In genomic region chr5:64345181-64345735, GRCm38 (mm10) we compare ENCODE assay signal across 9 mouse cellular contexts.
DNase-seq lines count a peak whose midpoint lies in the region; ATAC-seq and TF ChIP-seq lines count a peak whose summit lies in the region.
"Had no signal": no experiment of that assay in that cellular context is flagged by ENCODE, and none has a peak within 500 bp of the region (broad histone marks: within the 10 kb centered on the region; RNA-seq: fewer than 3 reads in every experiment).

No protein-coding gene starts in this region.

- H3K36me3 ChIP-seq in intestine, embryonic 16.5 days (ENCODE audit: control insufficient read depth, insufficient read depth, low read length): no peaks in the 10 kb centered on the region
- H3K36me3 ChIP-seq in liver, embryonic 16.5 days (ENCODE audit: control insufficient read depth, insufficient read depth): no peaks in the 10 kb centered on the region
- H3K36me3 ChIP-seq in stomach, embryonic 16.5 days (ENCODE audit: control insufficient read depth, insufficient read depth, low read length): 0 out of 2 replicates have a peak, but pooled peaks cover 5% of the 10 kb centered on the region

- peaks cover 29% of the 10 kb centered on the region for H3K4me1 ChIP-seq in intestine, embryonic 16.5 days (ENCODE audit: control insufficient read depth, insufficient read depth, low read length)
- H3K4me1 ChIP-seq in liver, embryonic 16.5 days (ENCODE audit: control insufficient read depth, low read depth, low read length): peaks cover 8% of the 10 kb centered on the region
- H3K4me1 ChIP-seq in stomach, embryonic 16.5 days (ENCODE audit: control insufficient read depth, insufficient read depth, low read length): peaks cover 9% of the 10 kb centered on the region

- no peaks in the 10 kb centered on the region for H3K9me3 ChIP-seq in intestine, embryonic 16.5 days (ENCODE audit: control insufficient read depth, low read length)
- no peaks in the 10 kb centered on the region for H3K9me3 ChIP-seq in liver, embryonic 16.5 days (replicated peaks; ENCODE audit: control insufficient read depth, low read length)
- no peaks in the 10 kb centered on the region for H3K9me3 ChIP-seq in stomach, embryonic 16.5 days (replicated peaks; ENCODE audit: control insufficient read depth, low read length)

- intact Hi-C loops in left cerebral cortex, adult 2 months (cut with DNase I): no loop called here

- H3K27ac ChIP-seq in left cerebral cortex, adult 2 months: peak overlapping the region; percentile 61
- peak overlapping the region; percentile 79 for H3K27ac ChIP-seq in intestine, embryonic 16.5 days (ENCODE audit: low read length)
- peak overlapping the region; percentile 83 for H3K27ac ChIP-seq in liver, embryonic 16.5 days (ENCODE audit: low read length)
- peak overlapping the region; percentile 82 for H3K27ac ChIP-seq in stomach, embryonic 16.5 days (ENCODE audit: low read length)

- ATAC-seq in intestine, embryonic 16.5 days: peak; percentile 95
- peak; percentile 89 for ATAC-seq in liver, embryonic 16.5 days (ENCODE audit: low read depth)
- peak; percentile 88 for ATAC-seq in stomach, embryonic 16.5 days (ENCODE audit: insufficient read depth, low FRiP score)

- H3K27me3 ChIP-seq in intestine, embryonic 16.5 days (replicated peaks; ENCODE audit: control insufficient read depth, insufficient read depth, low read length): no peaks in the 10 kb centered on the region
- H3K27me3 ChIP-seq in liver, embryonic 16.5 days (ENCODE audit: control insufficient read depth, insufficient read depth, low read depth, low read length): no peaks in the 10 kb centered on the region
- no peaks in the 10 kb centered on the region for H3K27me3 ChIP-seq in stomach, embryonic 16.5 days (ENCODE audit: control insufficient read depth, insufficient read depth, low read length)

- 0 out of 2 replicates have a peak overlapping the region, but pooled peaks have one; percentile 15 for H3K9ac ChIP-seq in intestine, embryonic 16.5 days (ENCODE audit: low read depth, low read length)
- H3K9ac ChIP-seq in liver, embryonic 16.5 days (ENCODE audit: low read depth, low read length): no peak overlapping the region
- H3K9ac ChIP-seq in stomach, embryonic 16.5 days (ENCODE audit: low read length): peak overlapping the region; percentile 9; the same call in 1 of the 2 replicates

- H3K4me3 ChIP-seq in left cerebral cortex, adult 2 months: no peak overlapping the region
- no peak overlapping the region for H3K4me3 ChIP-seq in intestine, embryonic 16.5 days (ENCODE audit: low read length)
- no peak overlapping the region for H3K4me3 ChIP-seq in liver, embryonic 16.5 days (ENCODE audit: low read depth, low read length)
- H3K4me3 ChIP-seq in stomach, embryonic 16.5 days (replicated peaks; ENCODE audit: low read length): no peak overlapping the region

- WGBS in intestine, embryonic 16.5 days: 47% methylated on average over 16 of the region's 16 CpGs
- WGBS in liver, embryonic 16.5 days (ENCODE audit: insufficient replicate concordance): 77% methylated on average over 16 of the region's 16 CpGs
- WGBS in stomach, embryonic 16.5 days: 57% methylated on average over 16 of the region's 16 CpGs

- DNase-seq in left cerebral cortex, adult 2 months (ENCODE audit: extremely low spot score in 1 of 2, low spot score in 2 of 2): no peak
- no peak for DNase-seq in left cerebral cortex, adult 9 months (ENCODE audit: low spot score in 2 of 2)
- DNase-seq in cerebellum, adult 11 months: no peak
- no peak for DNase-seq in left cerebral cortex, adult 18-20 months (ENCODE audit: low spot score in 2 of 2)
- DNase-seq in retina, postnatal 1 day: no peak
- DNase-seq: left cerebral cortex, postnatal 4 days had no signal

- H3K4me2 ChIP-seq in intestine, embryonic 16.5 days (ENCODE audit: low read depth, low read length): peak overlapping the region; percentile 30
- no peak overlapping the region; the same call in 1 of the 2 replicates for H3K4me2 ChIP-seq in liver, embryonic 16.5 days (ENCODE audit: low read depth, low read length)
- 0 out of 2 replicates have a peak overlapping the region, but pooled peaks have one; percentile 11 for H3K4me2 ChIP-seq in stomach, embryonic 16.5 days (ENCODE audit: low read depth, low read length)

- TF ChIP-seq CTCF in left cerebral cortex, adult 2 months (IDR thresholded peaks at IDR 0.05): no peak
